Mouse (Mus musculus): Measurements from ENCODE around the gene Reg3b. TPM values are rescaled to one million over a fixed set of nuclear protein-coding genes. Genes with fewer than 3 reads are reported as not detected.
"Not testable (repeated sequence)": the region's sequence is repeated elsewhere in the genome, so short reads cannot be mapped to it uniquely, and the experiment has no call there.

Reg3b gene
- not detected for total RNA-seq (2021)

- intact Hi-C loops (cut with DNase I) = no loop called here
- DNase-seq (ENCODE audit: low spot score) = no peak
Observed at GRCm38 (mm10) chr6:78370357-78370756, at the start of gene Reg3b. Gene Reg3b (plus strand): TSS chr6:78370657.

- DNase-seq (ENCODE audit: low spot score) = no peak
- intact Hi-C loops (cut with DNase I) = no loop called here
Observed at GRCm38 (mm10) chr6:78327798-78328197, 42.7 kb upstream of the Reg3b start.

DNA sequence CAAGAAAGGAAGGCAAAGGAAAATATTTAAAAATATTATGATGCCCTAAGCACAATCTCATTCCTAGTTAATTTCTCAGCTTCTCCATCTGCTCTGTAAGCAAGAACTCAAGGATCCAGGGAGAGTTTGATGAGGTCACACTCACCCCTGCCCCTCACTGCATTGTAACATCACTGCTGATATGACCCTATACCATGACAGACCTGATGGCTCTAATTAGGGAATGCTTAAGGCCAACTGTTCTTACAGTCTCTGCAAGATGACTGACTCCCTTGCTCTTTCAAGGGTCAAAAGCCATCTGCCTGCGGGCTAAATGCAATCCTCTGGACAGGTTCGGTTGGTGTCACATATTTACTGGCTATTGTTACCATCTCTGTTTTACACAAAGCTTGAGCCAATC lies 41.3 kb upstream of the Reg3b start:
- DNase-seq (ENCODE audit: low spot score) = no peak
- intact Hi-C loops (cut with DNase I) = no loop called here

DNA sequence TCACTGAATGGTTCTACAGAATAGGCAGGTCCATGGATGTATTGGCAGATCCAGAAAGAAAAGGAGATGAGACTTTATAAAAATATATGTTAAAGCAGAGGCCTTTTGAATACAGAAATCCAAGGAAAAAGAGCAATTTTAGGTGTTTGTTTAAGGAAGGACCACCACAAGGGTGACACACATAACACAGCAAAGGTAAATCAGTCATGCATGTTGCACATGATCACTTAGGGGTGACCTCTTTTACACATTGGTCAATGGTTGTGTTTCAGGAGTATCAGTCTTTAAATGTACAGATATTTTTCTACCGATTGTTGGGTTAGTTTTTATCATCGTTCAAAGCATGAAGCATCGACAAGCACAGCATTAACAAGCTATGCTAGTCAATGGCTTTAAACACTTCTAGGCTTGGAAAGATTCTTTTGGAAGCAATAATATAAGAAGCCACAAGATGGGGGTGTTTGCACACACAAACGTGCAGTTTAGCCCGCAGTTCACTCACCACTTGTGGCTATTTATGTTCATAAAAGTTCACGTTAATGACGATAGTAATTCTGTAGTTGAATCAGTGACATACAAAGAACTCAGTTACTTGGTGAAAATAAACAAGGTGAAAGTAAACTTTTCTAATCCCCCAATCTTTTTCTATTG lies 38.4 kb upstream of the Reg3b start:
- DNase-seq (ENCODE audit: low spot score) = no peak
- intact Hi-C loops (cut with DNase I) = loop anchor here (5.0 kb wide), 1 partner anchor 180 kb away; no protein-coding TSS in a partner anchor

GRCm38 (mm10) chr6:78340296-78340695 lies 30.2 kb upstream of the Reg3b start:
- intact Hi-C loops (cut with DNase I) = no loop called here
- DNase-seq (ENCODE audit: low spot score) = no peak

DNA sequence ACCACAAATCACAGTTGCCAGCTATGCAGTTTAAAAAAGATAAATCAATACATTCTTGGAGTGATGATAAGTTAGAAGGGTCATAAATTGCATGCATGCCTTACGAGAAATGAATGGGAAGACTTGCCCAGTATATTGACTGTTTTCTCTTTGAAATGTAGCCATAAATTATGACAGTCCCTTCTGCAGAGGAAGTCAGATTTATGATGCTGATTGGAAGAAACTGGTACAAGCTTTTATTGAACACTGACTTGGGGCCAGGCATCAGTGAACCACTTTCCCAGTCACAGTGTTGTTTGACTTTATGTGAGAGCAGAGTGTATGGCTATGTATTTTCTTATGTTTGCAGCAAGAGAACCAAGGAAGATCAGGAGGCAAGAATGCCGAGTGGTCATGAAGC lies 28.8 kb upstream of the Reg3b start:
- DNase-seq (ENCODE audit: low spot score) = no peak
- intact Hi-C loops (cut with DNase I) = no loop called here

GRCm38 (mm10) chr6:78361971-78362563 lies 8.4 kb upstream of the Reg3b start:
- DNase-seq (ENCODE audit: low spot score) = no peak
- intact Hi-C loops (cut with DNase I) = no loop called here

DNA sequence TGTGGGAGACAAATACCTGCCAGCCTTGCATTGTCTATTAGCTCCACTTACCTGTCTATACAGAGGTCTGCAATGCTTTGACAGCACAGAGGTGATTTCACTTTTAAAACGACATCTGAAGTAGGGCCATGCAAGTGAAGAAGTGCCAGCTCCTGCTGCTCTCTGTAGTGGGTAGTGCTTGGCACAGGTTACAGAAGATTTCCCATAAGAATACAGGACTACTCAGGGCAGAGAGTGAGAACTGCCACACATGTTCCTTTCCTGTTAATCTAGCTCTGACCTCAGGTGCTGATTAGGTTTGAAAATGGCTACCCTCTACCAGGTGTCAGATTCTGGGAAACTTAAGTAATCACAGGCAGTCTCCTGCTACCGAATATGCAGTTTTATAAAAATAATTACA lies 8.3 kb downstream of the Reg3b start, which contains the start of gene Reg3d:
Gene Reg3d (minus strand): TSS at position 101 of the 400 bp plus-strand sequence.
- DNase-seq (ENCODE audit: low spot score) = no peak
- intact Hi-C loops (cut with DNase I) = no loop called here

DNA sequence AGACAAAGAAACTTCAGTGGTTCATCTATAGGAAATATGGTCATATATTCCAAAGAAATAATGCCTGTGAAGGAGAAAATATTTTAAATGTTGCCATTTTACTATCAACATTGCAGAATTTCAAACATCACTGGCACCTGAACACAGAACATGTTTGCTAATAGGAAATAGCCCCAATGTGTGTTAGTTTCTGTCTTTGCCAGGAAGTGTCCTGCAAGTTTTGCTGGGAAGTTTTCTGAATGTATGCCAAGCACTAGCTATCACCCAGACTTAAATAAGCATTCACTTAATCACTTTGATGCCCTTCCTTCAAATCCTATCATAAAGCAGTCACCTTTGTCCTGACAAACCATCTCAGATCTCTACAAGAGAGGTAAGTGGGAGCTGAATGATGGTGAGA lies 10.0 kb downstream of the Reg3b start, which contains the start of gene Reg3a:
Gene Reg3a (plus strand): TSS at position 301 of the 400 bp plus-strand sequence.
- intact Hi-C loops (cut with DNase I) = no loop called here
- no peak for DNase-seq (ENCODE audit: low spot score)

GRCm38 (mm10) chr6:78385609-78386008 lies 15.2 kb downstream of the Reg3b start:
- DNase-seq (ENCODE audit: low spot score) = no peak
- intact Hi-C loops (cut with DNase I) = no loop called here

- intact Hi-C loops (cut with DNase I); DNase-seq (ENCODE audit: low spot score): not testable (repeated sequence)
Observed at GRCm38 (mm10) chr6:78395323-78395722, 24.9 kb downstream of the Reg3b start, which contains the start of gene Reg2. Gene Reg2 (plus strand): TSS chr6:78395623.

DNA sequence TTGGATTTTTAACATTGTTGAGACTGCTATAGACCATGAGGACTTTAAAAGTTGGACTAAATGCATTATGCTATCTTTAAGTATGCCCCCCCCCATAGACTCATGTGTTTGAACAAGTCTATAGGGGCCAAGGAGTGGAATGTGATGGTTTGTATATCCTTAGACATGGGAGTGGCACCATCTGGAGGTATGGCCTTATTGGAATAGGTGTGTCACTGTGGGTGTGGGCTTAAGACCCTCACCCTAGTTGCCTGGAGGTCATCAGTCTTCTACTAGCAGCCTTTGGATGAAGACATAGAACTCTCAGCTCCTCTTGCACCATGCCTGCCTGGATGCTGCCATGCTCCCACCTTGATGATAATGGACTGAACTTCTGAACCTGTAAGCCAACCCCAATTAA lies 52.0 kb downstream of the Reg3b start, which contains the start of gene Reg1:
Gene Reg1 (plus strand): TSS at position 301 of the 400 bp plus-strand sequence.
- intact Hi-C loops (cut with DNase I); DNase-seq (ENCODE audit: low spot score): not testable (repeated sequence)

Other genes starting within 250 kb of the Reg3b start
- gene Reg3d, start 8.2 kb downstream of the Reg3b start, total RNA-seq (2021) = not detected
- not detected for gene Reg3a, start 10.1 kb downstream of the Reg3b start, total RNA-seq (2021)
- not detected for gene Reg2, start 25.0 kb downstream of the Reg3b start, total RNA-seq (2021)
- not detected for gene Reg1, start 52.1 kb downstream of the Reg3b start, total RNA-seq (2021)
- not detected for gene Reg3g, start 98.2 kb downstream of the Reg3b start, total RNA-seq (2021)

All from heart, postnatal 25 days (tissue).